Mouse (Mus musculus) small intestine, adult 2 months (tissue): ENCODE results near the gene Usp19. TPM values are rescaled to one million over a fixed set of nuclear protein-coding genes. Genes with fewer than 3 reads are reported as not detected.
A peak's percentile ranks its signal among the peaks of the same experiment; 100 is the strongest.

Source experiments
- H3K27ac ChIP-seq: fragments of 200-500 bp; 2 replicates; pipeline ENCODE4 v1.5.1; 2012; ENCODE audit warnings: low read depth, low read length, control low read depth, inconsistent platforms; ENCODE audit not compliant: insufficient read depth
- H3K27me3 ChIP-seq: fragments of 200-500 bp; 2 replicates; pipeline ENCODE4 v1.6.1; 2012; ENCODE audit warnings: mild to moderate bottlenecking, moderate library complexity, low read length, inconsistent platforms; ENCODE audit not compliant: control insufficient read depth, insufficient read depth
- H3K36me3 ChIP-seq: fragments of 200-500 bp; 2 replicates; pipeline ENCODE4 v1.6.1; 2012; ENCODE audit warnings: mild to moderate bottlenecking, low read length, control low read depth, inconsistent platforms; ENCODE audit not compliant: control insufficient read depth, insufficient read depth
- H3K4me1 ChIP-seq: fragments of 200-500 bp; 2 replicates; pipeline ENCODE4 v1.6.1; 2012; ENCODE audit warnings: low read length, inconsistent platforms, mixed read lengths; ENCODE audit not compliant: control insufficient read depth, insufficient read depth, insufficient read length
- H3K4me3 ChIP-seq: fragments of 200-500 bp; 2 replicates; pipeline ENCODE4 v1.5.1; 2012; ENCODE audit warnings: low read depth, mild to moderate bottlenecking, control low read depth, inconsistent platforms, low read length, moderate library complexity
- CTCF ChIP-seq: fragments of 200-500 bp; IDR thresholded peaks from 2 replicates; pipeline ENCODE4 v1.5.1; 2012; ENCODE audit warnings: low read depth, mild to moderate bottlenecking, control low read depth, inconsistent platforms, low read length, moderate library complexity, mixed read lengths; ENCODE audit not compliant: insufficient replicate concordance, insufficient read length; ENCODE audit errors: extremely low read depth
- POLR2A ChIP-seq: fragments of 200-500 bp; IDR thresholded peaks from 2 replicates; pipeline ENCODE4 v1.6.1; 2012; ENCODE audit warnings: low read depth, mild to moderate bottlenecking, control low read depth, inconsistent platforms, low read length, moderate library complexity
- WGBS: fragments of 180-500 bp; shearing (Covaris S2); methylation state at CpG from one replicate; pipeline ENCODE4 v1.1.7; 2018; 5-methylcytosine and 5-hydroxymethylcytosine counted together
- polyA plus RNA-seq: library from polyadenylated mRNA; depleted of rRNA; stranded (reverse); fragments of >200 nt; gene quantifications from 2 replicates; pipeline ENCODE4 v1.2.3, GENCODE M21; 2012

Gene Usp19
- polyA plus RNA-seq, 1 experiment: 84.5 TPM

DNA sequence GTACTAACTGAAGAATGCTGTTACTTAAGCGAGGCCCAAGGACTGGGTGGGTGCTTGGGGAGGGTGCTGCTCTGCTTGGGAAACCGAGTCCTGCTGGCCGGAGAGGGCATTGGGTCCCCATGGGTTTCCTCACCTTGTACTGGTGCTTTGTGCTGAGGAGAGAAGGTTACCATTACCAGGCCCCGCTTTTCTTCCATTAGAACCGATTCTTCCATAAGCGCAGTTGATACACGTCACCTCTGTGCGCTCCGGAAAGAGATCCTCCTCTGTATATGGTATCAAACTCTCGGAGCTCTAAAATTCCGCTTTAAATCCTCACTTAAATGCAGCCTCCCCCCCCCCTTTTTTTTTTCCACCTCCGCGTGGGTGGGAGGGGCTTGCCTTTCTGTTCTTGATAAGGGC, 27.5 kb downstream of the Usp19 start:
- Histone ChIP-seq H3K4me1 (peaks cover 7% of the 10 kb centered on the region; the same call in 1 of the 2 replicates), H3K4me3 (peak overlapping the region; percentile 99), H3K27me3 (no peaks in the 10 kb centered on the region), H3K36me3 (peaks cover 27% of the 10 kb centered on the region), H3K27ac (peak overlapping the region; percentile 85)
- TF ChIP-seq POLR2A (no peak), CTCF (no peak)
- WGBS: under 1% methylated on average over 13 of the region's 13 CpGs

DNA sequence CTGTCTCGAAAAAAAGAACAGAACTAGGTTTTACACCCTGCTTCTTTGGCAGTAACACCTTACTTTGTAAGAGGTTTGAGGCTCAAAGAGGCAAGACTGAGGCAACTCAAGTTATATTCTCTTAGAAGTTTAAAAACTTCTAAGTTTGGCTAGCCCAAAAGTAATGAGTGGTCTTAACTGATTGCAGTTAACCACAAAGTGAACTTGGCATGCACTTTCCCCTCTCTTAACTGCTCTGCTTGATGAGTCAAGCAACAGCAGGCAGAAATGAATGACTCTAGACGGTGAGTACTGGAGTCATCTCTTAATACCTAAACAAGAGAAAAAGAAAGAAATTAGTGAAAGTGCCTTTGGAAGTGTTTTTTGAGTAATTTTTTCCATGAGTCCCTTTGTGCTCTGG, 31.2 kb downstream of the Usp19 start:
- H3K27ac ChIP-seq: no peak overlapping the region
- TF ChIP-seq POLR2A (no peak), CTCF (no peak)
- no peaks in the 10 kb centered on the region for H3K4me1 ChIP-seq
- no peak overlapping the region for H3K4me3 ChIP-seq
- peaks cover 9% of the 10 kb centered on the region; the same call in 1 of the 2 replicates for H3K36me3 ChIP-seq
- no peaks in the 10 kb centered on the region for H3K27me3 ChIP-seq
- 39% methylated on average over 2 of the region's 2 CpGs for WGBS

DNA sequence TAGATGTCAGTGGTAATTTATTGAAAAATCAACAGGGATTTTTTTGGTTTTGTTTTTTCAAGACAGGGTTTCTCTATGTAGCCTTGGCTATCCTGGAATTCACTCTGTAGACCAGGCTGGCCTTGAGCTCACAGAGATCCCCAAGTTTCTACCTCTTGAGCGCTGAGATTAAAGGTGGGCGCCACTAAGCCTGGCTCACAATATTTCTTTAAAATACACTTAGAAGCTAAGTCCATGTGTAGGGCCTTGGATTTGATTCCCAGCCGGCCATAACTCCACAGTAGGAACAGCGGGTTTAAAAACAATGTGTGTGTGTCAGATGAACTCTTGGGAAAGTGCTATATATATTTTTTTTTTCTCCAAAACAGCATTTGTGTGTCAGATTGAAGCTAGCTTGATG, 32.9 kb downstream of the Usp19 start:
- Histone ChIP-seq H3K4me1 (no peaks in the 10 kb centered on the region), H3K36me3 (peaks cover 10% of the 10 kb centered on the region), H3K27ac (no peak overlapping the region), H3K4me3 (no peak overlapping the region), H3K27me3 (no peaks in the 10 kb centered on the region)
- WGBS: 95% methylated on average over 4 of the region's 4 CpGs
- TF ChIP-seq CTCF (no peak), POLR2A (no peak)

DNA sequence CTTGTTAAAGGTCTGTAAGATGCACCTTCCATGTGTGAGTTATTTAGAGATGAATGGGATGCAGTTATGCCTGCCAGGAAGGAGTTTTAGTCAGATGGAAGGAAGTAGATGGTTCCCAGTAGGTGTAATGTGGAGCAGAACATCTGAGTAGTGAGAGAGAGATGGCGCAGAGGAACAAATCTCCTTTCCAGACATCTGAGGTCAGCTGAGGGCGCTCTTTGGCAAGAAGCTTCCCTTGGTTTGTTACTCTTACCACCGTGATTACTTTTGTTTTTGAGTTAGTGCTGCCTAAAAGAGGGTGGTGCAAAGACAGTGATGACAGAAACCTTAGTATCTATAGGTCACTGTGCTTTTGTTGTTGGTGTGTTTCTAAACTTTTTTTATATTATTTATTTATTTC, 35.0 kb downstream of the Usp19 start:
- Histone ChIP-seq H3K4me3 (no peak overlapping the region), H3K27me3 (no peaks in the 10 kb centered on the region), H3K36me3 (peaks cover 23% of the 10 kb centered on the region), H3K4me1 (no peaks in the 10 kb centered on the region), H3K27ac (no peak overlapping the region)
- WGBS: 61% methylated on average over 3 of the region's 3 CpGs
- TF ChIP-seq POLR2A (no peak), CTCF (no peak)

DNA sequence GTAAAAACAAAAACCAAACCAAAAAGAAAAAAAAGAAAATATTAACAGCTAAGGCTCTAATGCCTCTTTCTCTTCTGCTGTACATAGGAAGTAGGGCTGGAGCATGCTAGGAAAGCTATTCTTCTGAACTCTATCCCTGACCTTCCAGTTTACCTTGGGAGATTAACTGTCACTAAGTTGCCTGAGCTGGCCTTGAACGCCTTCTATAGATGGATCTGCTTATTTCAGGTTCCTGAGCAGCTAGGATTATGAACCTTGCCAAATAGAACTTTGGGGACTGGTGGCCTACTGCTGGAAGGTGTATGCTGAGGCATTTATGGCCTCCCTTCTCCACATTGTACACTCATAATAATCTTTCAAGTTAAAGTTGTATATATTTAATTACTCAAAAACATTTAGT, 40.6 kb downstream of the Usp19 start:
- Histone ChIP-seq H3K4me3 (no peak overlapping the region), H3K4me1 (no peaks in the 10 kb centered on the region), H3K27me3 (no peaks in the 10 kb centered on the region), H3K27ac (no peak overlapping the region), H3K36me3 (peaks cover 59% of the 10 kb centered on the region)
- TF ChIP-seq POLR2A: no peak
- WGBS: 90% methylated on average over 1 of the region's 1 CpGs

DNA sequence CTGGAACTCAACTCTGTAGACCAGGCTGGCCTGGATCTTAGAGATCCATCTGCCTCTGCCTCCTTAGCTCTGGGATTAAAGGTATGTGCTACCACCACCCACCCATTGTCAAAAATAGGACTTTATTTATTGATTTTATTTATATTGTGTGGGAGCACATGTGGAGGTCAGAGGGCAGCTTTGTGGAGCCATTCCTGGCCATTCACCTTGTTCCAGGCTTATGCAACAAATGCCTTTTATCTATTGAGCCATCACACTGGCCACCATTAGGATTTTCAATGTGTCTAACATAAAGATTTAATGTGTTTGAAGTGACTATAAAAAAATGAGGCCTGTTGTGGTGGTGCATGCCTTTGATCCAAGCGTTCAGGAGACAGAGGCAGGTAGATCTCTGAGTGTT, 41.1 kb downstream of the Usp19 start:
- Histone ChIP-seq H3K27ac (no peak overlapping the region), H3K4me3 (no peak overlapping the region), H3K27me3 (no peaks in the 10 kb centered on the region), H3K36me3 (peaks cover 61% of the 10 kb centered on the region), H3K4me1 (no peaks in the 10 kb centered on the region)
- no peak for TF ChIP-seq CTCF
- no peak for TF ChIP-seq POLR2A
- 88% methylated on average over 1 of the region's 1 CpGs for WGBS

DNA sequence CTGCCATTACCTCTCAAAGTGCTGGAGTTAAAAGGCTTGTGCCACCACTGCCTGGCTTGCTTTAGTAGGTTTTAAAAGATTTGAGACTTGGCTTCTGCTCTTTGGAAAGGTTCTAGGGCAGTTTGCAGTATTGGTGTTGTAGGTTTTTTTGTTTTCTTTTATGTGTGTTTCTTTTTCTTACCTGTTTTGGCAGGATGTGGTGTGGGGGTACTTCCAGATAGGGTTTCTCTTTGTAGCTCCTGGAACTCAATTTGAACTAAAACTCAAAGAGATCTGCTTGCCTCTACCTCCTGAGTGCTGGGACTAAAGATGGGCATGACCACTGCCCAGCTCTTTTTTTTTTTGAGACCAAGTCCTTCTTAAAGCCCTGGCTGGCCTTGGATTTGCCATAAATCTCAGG, 50.4 kb downstream of the Usp19 start:
- no peak overlapping the region for H3K4me3 ChIP-seq
- no peaks in the 10 kb centered on the region for H3K27me3 ChIP-seq
- no peak overlapping the region for H3K27ac ChIP-seq
- H3K4me1 ChIP-seq: no peaks in the 10 kb centered on the region
- no peak for TF ChIP-seq POLR2A
- TF ChIP-seq CTCF: no peak
- peaks cover 72% of the 10 kb centered on the region for H3K36me3 ChIP-seq

DNA sequence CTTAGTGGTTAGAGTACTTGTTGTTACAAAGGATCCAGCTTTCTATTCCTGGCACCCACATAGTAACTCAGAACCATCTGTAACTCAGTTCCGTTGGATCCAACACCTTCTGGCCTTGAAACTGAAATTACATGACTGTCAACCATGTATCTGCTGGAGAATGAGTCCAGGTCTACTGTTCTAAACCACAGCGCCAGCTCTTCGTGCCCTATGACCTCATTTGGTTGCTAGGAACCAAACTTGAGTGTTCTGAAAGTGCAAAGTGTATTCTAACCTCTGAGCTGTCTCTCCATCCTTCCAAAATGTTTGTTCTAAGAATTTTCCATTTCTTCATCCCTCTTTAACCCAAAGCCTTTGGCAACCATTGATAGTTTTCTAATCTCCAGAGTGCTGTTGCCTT, 55.6 kb downstream of the Usp19 start:
- TF ChIP-seq POLR2A (no peak), CTCF (no peak)
- peaks cover 72% of the 10 kb centered on the region for H3K36me3 ChIP-seq
- no peak overlapping the region for H3K4me3 ChIP-seq
- WGBS: 85% methylated on average over 3 of the region's 3 CpGs
- no peaks in the 10 kb centered on the region for H3K4me1 ChIP-seq
- no peaks in the 10 kb centered on the region for H3K27me3 ChIP-seq
- H3K27ac ChIP-seq: no peak overlapping the region
